Mouse (Mus musculus): ENCODE data around the gene Ccnb1ip1. TPM values are rescaled to one million over a fixed set of nuclear protein-coding genes. Genes with fewer than 3 reads are reported as not detected.
"Not testable (repeated sequence)": the region's sequence is repeated elsewhere in the genome, so short reads cannot be mapped to it uniquely, and the experiment has no call there.

The Ccnb1ip1 gene
- polyA plus RNA-seq, 1 experiment: not detected

- H3K27ac ChIP-seq (ENCODE audit: insufficient read depth, low read length): no peak overlapping the region
- no peaks in the 10 kb centered on the region for H3K4me1 ChIP-seq (ENCODE audit: control insufficient read depth, insufficient read depth, low read length)
- no peak overlapping the region for H3K4me3 ChIP-seq (replicated peaks; ENCODE audit: insufficient read depth, low read depth, low read length)
- TF ChIP-seq CTCF (IDR thresholded peaks at IDR 0.05; ENCODE audit: borderline replicate concordance, insufficient read depth, low read depth, low read length) (no peak), POLR2A (IDR thresholded peaks at IDR 0.05; ENCODE audit: borderline replicate concordance, insufficient read depth, low read length) (no peak)
- WGBS: 85% methylated on average over 2 of the region's 2 CpGs
- no peak for DNase-seq
- H3K27me3 ChIP-seq (ENCODE audit: control insufficient read depth, insufficient read depth, low read length): no peaks in the 10 kb centered on the region
These were observed 15.7 kb upstream of the Ccnb1ip1 start for GRCm38 (mm10) chr14:50823240-50823639.

DNA sequence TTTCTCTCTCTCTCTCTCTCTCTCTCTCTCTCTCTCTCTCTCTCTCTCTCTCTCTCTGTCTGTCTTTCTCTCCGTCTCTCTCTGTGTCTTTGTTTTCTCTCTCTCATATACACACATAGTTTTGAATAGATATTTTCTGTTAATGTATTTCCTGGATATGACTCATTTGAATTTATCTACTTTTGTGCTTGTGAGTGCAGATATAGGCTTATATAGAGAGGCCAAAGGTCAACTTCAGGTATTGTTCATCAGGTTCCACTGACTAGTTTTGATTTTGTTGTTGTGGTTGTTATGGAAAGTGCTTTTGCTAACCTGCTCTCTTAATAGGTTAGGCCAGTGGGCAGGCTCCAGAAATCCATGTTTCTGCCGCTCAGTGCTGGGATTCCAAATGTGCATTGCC is 5.5 kb upstream of the Ccnb1ip1 start:
- Histone ChIP-seq H3K27ac (ENCODE audit: insufficient read depth, low read length) (no peak overlapping the region), H3K4me1 (ENCODE audit: control insufficient read depth, insufficient read depth, low read length) (no peaks in the 10 kb centered on the region), H3K27me3 (ENCODE audit: control insufficient read depth, insufficient read depth, low read length) (no peaks in the 10 kb centered on the region), H3K4me3 (replicated peaks; ENCODE audit: insufficient read depth, low read depth, low read length) (no peak overlapping the region)
- WGBS: 87% methylated on average over 2 of the region's 2 CpGs
- TF ChIP-seq CTCF (IDR thresholded peaks at IDR 0.05; ENCODE audit: borderline replicate concordance, insufficient read depth, low read depth, low read length): no peak
- TF ChIP-seq POLR2A (IDR thresholded peaks at IDR 0.05; ENCODE audit: borderline replicate concordance, insufficient read depth, low read length): no peak
- no peak for DNase-seq

- not testable (repeated sequence) for H3K4me3 ChIP-seq (replicated peaks; ENCODE audit: insufficient read depth, low read depth, low read length); H3K27me3 ChIP-seq (ENCODE audit: control insufficient read depth, insufficient read depth, low read length); H3K4me1 ChIP-seq (ENCODE audit: control insufficient read depth, insufficient read depth, low read length); DNase-seq; H3K27ac ChIP-seq (ENCODE audit: insufficient read depth, low read length)
- WGBS: 87% methylated on average over 5 of the region's 5 CpGs
These were observed 1.1 kb downstream of the Ccnb1ip1 start for GRCm38 (mm10) chr14:50806469-50806868.

DNA sequence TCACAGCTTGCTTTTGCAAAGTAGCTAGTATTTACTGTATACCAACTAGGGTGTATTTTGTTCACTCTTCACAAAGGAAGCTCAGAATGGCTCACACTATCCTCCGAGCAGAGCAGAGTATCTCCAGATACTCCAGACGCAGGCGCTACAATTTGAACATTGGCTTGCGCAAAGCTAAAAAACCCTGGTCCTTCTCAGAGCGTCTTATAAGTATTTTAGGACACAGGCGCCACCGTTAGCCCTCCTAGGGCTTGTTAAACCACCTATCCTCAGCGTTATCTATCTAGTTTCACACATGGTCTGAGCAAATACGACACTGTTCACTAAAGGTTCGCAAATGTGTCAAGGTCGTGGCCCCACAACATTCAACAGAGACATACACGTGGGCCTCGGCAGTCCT is 2.8 kb downstream of the Ccnb1ip1 start:
- WGBS: 75% methylated on average over 13 of the region's 13 CpGs
- TF ChIP-seq CTCF (IDR thresholded peaks at IDR 0.05; ENCODE audit: borderline replicate concordance, insufficient read depth, low read depth, low read length) (no peak), POLR2A (IDR thresholded peaks at IDR 0.05; ENCODE audit: borderline replicate concordance, insufficient read depth, low read length) (no peak)
- DNase-seq: no peak

GRCm38 (mm10) chr14:50802843-50803562 is 4.5 kb downstream of the Ccnb1ip1 start:
- DNase-seq: no peak
- 60% methylated on average over 4 of the region's 4 CpGs for WGBS
- Histone ChIP-seq H3K27me3 (ENCODE audit: control insufficient read depth, insufficient read depth, low read length) (no peaks in the 10 kb centered on the region), H3K27ac (ENCODE audit: insufficient read depth, low read length) (no peak overlapping the region), H3K4me3 (replicated peaks; ENCODE audit: insufficient read depth, low read depth, low read length) (no peak overlapping the region), H3K4me1 (ENCODE audit: control insufficient read depth, insufficient read depth, low read length) (no peaks in the 10 kb centered on the region)
- TF ChIP-seq POLR2A (IDR thresholded peaks at IDR 0.05; ENCODE audit: borderline replicate concordance, insufficient read depth, low read length) (no peak), CTCF (IDR thresholded peaks at IDR 0.05; ENCODE audit: borderline replicate concordance, insufficient read depth, low read depth, low read length) (no peak)

More for the DNA sequence above, 2.8 kb downstream of the Ccnb1ip1 start:
- H3K27ac ChIP-seq (ENCODE audit: insufficient read depth, low read length): no peak overlapping the region
- no peaks in the 10 kb centered on the region for H3K4me1 ChIP-seq (ENCODE audit: control insufficient read depth, insufficient read depth, low read length)
- H3K27me3 ChIP-seq (ENCODE audit: control insufficient read depth, insufficient read depth, low read length): no peaks in the 10 kb centered on the region
- H3K4me3 ChIP-seq (replicated peaks; ENCODE audit: insufficient read depth, low read depth, low read length): no peak overlapping the region

GRCm38 (mm10) chr14:50802441-50802840 is 5.1 kb downstream of the Ccnb1ip1 start:
- no peaks in the 10 kb centered on the region for H3K27me3 ChIP-seq (ENCODE audit: control insufficient read depth, insufficient read depth, low read length)
- DNase-seq: no peak
- 90% methylated on average over 6 of the region's 6 CpGs for WGBS
- H3K4me1 ChIP-seq (ENCODE audit: control insufficient read depth, insufficient read depth, low read length): no peaks in the 10 kb centered on the region
- TF ChIP-seq CTCF (IDR thresholded peaks at IDR 0.05; ENCODE audit: borderline replicate concordance, insufficient read depth, low read depth, low read length) (no peak), POLR2A (IDR thresholded peaks at IDR 0.05; ENCODE audit: borderline replicate concordance, insufficient read depth, low read length) (no peak)
- no peak overlapping the region for H3K4me3 ChIP-seq (replicated peaks; ENCODE audit: insufficient read depth, low read depth, low read length)
- H3K27ac ChIP-seq (ENCODE audit: insufficient read depth, low read length): no peak overlapping the region

- TF ChIP-seq POLR2A (IDR thresholded peaks at IDR 0.05; ENCODE audit: borderline replicate concordance, insufficient read depth, low read length) (no peak), CTCF (IDR thresholded peaks at IDR 0.05; ENCODE audit: borderline replicate concordance, insufficient read depth, low read depth, low read length) (0 out of 2 replicates have a peak, but pooled peaks have one; percentile 1)
- Histone ChIP-seq H3K4me1 (ENCODE audit: control insufficient read depth, insufficient read depth, low read length) (no peaks in the 10 kb centered on the region), H3K27ac (ENCODE audit: insufficient read depth, low read length) (no peak overlapping the region), H3K4me3 (replicated peaks; ENCODE audit: insufficient read depth, low read depth, low read length) (no peak overlapping the region), H3K27me3 (ENCODE audit: control insufficient read depth, insufficient read depth, low read length) (no peaks in the 10 kb centered on the region)
- 2% methylated on average over 3 of the region's 3 CpGs for WGBS
- DNase-seq: peak; percentile 45 to 49
These were observed 7.9 kb downstream of the Ccnb1ip1 start for GRCm38 (mm10) chr14:50799502-50800259.

- Histone ChIP-seq H3K27ac (ENCODE audit: insufficient read depth, low read length) (no peak overlapping the region), H3K4me3 (replicated peaks; ENCODE audit: insufficient read depth, low read depth, low read length) (no peak overlapping the region), H3K4me1 (ENCODE audit: control insufficient read depth, insufficient read depth, low read length) (no peaks in the 10 kb centered on the region), H3K27me3 (ENCODE audit: control insufficient read depth, insufficient read depth, low read length) (no peaks in the 10 kb centered on the region)
- TF ChIP-seq CTCF (IDR thresholded peaks at IDR 0.05; ENCODE audit: borderline replicate concordance, insufficient read depth, low read depth, low read length) (no peak), POLR2A (IDR thresholded peaks at IDR 0.05; ENCODE audit: borderline replicate concordance, insufficient read depth, low read length) (no peak)
- no peak for DNase-seq
- 65% methylated on average over 2 of the region's 2 CpGs for WGBS
These were observed 9.0 kb downstream of the Ccnb1ip1 start for GRCm38 (mm10) chr14:50798512-50798911.

Measured in cerebellum, adult 2 months (tissue).